Mouse (Mus musculus) c-Kit-negative CD71-positive TER-119-positive erythroid progenitor cells, embryonic 14.5 days (primary cell): Measurements from ENCODE around the gene Slc16a11.
"Not testable (repeated sequence)": the region's sequence is repeated elsewhere in the genome, so short reads cannot be mapped to it uniquely, and the experiment has no call there.

Source experiments
- DNase-seq: peaks from one replicate; pipeline ENCODE4 v3.0.0-alpha.2; 2013; ENCODE audit warnings: low read depth, low spot score

Gene Slc16a11

DNA sequence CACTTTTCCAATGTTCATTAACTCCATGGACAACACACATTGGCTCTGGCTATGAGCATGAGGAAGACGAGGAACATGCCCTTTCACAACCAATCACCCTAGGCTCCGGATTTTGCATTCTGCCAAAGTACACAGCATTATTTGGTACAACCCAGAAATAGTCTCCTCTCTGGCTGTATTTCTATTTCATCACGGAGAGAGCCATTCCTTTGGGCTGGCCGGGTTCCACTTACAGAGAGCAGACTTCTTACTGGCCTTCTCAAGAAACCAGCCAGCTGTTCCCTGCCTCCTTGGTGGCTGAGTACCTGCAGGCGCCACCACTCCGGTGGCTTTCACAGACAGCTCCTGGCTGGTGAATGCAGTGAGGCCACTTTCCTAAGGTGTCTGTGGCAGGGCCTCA, at the start of gene Slc16a11:
TSS of gene Slc16a11 (plus strand) at position 330 of the 400 bp plus-strand sequence.
- DNase-seq: no peak

DNA sequence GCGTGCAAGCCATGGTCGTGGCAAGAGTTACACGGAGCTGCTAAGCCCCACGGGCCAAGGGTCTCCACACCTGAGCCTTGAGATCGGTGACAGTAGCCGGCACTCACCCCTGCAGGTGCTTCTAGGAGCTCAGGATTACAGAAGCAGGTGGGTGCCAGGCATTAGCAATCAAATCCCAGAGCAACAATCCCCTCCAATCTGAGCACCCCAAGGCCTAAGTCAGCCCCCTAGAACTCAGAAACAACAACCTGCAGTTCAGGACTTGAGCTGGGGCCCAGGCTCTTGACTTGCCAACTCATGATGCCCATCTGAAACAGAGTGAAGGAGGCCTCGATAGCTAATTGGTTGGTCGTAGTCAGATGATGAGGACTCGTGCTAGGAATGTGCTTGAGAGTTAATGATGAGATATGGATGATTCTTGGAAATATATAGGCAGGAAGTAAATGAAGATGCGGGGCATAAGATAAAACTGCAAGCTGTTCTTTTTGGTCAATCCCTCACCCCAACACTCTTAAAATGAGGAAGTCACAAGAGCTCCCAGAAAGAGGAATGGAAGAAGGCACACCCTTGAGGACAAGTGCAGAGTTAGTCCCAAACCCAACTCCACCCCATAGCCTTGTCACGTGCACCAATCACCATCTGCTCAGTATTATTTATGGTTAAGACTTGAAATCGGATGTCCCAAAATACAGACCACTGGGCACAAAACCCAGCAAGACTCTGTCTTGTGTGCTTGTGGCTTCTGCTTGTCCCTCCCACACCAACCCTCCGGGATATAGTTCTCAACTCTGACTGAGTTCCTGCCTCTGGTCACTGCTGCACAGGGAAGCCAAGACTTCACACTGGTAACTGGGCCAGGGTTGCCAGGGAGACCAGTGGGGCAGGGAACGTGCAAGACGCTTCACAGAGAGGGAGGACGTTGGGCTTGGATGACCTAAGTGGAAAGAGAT, 46.3 kb upstream of the Slc16a11 start:
- DNase-seq: no peak

DNA sequence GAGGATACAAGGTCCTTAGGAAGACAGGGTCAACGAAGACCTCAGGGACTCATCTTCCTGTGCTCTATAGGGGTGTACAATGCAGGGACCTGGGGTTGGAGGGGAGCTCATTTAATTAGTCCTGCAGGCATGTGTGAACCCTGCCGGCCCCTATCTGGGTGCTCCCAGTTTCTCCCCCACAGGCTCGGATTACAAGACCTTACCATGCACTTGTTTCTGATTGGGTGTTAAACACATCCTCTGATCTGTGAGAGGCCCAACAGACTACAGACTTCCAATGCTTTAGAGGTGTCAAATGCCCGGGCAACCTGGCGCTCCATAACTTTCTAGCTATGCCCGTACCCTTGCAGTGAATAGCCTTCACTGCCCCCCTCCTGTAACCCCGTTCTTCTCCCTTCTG, 44.4 kb upstream of the Slc16a11 start:
- no peak for DNase-seq

DNA sequence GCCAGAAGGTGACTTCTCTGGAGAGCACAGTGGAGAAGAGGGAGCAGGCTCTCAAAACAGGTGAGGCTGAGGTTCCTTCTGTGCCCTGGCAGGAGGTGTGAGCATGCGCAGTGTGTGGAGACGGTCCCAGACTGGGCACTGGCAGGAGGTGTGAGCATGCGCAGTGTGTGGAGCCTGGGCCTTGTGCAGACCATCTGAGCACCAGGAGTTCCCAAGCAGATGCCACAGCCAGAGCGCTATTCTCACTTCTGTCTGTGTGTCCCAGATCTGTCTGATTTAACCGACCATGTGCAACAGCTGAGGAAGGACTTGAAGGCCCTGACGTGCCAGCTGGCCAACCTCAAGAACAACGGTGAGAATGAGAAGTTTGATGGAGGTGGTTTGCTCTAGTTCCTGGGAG, 43.1 kb upstream of the Slc16a11 start:
- DNase-seq: not testable (repeated sequence)

DNA sequence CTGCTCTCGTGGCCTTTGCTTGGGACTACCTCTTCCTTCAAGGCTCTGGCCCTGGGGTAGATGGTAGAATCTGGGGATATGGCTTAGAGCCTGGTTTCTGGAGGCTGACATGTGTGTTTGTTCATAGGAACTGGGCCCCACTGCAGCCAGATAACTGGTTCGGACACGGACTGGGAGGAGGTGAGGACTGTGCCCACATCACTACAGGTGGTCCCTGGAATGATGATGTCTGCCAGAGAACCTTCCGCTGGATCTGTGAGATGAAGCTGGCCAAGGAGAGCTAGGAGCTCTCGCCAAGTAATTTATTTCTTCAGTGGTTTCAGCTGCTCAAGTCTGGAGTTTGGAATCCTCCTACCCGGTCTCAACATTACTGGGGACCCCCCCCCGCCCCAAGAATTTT, 42.3 kb upstream of the Slc16a11 start:
- no peak for DNase-seq

DNA sequence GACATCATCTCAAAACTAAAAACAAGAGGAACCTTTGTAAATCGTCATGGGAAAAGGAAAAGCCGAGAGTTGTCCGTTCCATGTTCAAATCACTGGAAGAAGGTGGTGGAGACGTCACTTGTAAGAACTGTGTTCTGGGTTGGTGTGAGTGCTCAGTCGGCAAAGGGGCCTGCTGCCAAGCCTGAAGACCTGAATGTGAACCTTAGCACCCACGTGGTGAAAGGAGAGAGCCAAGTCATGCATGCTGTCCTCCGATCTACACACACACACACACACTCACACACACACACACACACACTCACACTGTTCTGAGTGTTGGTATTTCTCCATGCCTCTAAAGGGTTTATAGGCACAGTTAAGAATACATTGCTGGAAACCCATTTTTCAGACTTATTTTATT, 41.4 kb upstream of the Slc16a11 start:
- DNase-seq: no peak

DNA sequence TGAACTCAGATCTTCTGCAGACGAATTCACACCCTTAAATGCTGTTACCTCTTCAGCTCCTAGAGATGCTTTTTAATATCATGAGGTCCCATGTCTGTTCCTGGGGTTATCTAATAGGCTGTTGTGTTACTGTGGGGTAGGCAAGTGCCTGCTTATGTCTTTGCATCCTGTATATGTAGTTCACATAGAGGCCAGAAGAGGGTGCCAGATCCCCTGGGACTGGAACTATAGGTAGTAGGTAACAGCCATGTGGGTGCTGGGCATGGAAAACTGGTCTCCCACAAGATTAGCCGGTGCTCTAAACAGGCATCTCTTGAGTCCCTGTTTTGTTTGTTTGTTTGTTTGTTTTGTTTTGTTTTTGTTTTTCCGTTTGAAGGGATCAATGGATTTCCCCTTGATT, 40.7 kb upstream of the Slc16a11 start:
- peak; percentile 40 for DNase-seq

DNA sequence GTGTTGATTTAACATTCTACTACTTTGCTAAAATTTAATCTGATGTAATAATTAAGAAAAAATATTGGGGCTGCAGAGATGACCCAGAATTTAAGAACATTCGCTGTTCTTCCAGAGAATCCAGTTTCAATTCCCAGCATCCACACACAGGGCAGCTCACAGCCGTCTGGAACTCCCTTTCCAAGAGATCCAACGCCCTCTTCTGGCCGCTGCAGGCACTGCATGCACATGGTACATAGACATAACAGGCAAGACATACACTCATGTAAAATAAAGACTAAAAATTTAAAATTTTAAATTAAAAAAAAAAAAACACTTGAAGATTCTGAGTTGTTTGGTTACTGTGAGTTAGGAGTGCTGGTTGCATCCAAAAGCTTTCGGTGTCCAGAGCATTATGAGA, 40.3 kb upstream of the Slc16a11 start:
- no peak for DNase-seq

DNA sequence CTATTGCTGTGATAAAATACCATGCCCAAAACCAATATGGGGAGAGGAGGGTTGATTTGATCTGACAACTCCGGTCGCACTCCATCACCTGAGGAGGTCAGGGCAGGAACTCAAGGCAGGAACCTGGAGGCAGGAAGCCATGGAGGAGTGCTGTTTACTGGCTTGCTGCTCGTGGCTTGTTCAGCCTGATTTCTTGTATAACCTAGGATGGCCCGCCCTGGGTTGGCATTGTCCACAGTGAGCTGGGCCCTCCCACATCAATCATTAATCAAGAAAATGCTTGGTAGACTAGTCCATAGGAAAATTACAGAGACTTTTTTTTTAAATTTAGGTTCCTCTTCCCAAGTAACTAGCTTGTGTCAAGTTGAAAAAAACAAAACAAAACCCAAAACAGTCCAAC, 38.1 kb upstream of the Slc16a11 start:
- DNase-seq: no peak

DNA sequence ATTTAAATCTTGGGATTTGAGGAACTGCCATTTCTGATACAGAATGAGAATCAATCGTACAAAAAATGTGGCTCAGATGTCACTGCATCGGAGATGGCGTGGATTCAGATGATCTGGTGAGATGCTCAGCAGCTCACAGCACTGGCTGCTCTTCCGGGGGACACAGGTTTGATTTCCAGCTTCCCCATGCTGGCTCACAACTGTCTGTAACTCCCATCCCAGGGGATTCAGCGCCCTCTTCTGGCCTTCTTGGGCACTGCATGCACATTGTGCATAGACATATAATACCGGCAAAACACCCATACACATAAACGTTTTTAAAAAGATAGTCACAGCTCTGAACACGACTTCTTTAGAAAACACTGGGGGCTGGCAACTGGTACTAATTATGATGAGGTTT, 34.9 kb upstream of the Slc16a11 start:
- DNase-seq: no peak

DNA sequence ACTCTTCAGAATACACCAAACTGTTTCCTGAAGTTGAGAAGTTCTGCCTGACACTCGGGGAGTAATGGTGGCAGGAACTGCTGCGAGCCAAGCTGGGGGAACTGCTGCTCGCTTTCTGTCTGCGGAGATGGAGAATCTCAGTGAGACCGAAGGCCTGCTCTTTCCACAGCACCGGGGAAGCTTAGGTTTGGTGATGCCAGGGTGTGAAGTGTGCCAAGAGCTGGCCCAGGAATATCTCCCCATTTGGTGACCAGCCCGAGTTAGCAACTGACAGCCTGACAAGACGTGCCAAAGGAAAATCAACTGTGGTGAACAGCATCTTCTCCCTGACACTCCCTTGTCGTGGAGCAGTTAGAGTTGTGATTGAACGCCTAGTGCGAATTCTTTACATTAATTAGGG, 34.2 kb upstream of the Slc16a11 start:
- no peak for DNase-seq

DNA sequence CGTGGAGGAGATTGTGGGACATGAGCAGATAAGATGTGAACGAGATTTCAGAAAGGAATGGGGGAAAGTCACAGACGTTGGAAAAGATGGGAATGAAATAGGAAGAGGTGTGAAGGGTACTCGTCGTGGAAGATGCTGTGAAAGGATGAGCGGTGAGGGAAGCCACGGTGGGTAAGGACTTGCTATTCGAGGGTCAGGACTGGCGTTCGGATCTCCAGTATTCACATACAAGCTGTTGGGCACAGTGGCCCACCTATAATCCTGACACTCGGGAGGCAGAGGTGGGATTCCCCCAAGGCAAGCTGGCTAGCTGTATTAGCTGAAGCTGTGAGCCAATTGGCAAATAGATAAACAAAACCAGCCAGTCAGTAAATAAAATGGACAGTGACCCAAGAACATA, 33.8 kb upstream of the Slc16a11 start:
- no peak for DNase-seq

DNA sequence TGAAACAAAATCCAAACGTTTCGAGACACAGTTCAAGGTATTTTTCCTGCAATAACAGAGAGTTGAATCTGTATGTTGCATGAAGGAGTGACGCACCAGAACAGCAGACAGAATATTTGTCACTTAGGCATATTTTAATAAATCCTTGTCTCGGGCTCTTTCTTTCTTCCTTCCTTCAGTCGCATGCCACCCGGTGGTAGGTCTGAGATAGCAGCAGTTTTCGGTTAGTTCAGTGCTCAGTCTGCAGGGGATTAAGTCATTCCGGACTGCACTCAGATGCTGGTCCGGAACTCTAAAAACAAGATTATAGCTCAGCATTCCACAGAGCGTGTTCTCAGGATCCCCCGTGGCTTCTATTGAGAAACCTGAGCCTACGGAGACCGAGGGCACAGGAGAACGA, 33.2 kb upstream of the Slc16a11 start:
- DNase-seq: no peak

DNA sequence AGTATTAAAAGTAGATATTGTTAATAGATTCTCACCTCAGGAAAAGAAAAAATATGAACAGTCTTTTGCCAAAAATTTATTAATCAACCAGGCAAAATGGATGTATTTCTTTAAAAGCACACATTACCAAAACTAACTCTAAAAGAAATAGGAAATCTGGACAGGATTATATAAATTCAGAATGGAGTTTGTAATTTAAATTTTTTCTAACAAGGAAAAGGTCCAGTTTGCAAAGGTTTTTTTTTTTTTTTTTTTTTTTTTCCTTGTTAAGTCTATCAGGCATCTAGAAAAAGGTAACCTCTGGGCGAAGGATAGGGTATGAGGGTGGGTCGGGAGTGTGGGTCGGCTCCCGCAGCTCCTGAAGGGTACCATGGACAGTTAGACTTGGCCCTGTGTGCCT, 32.1 kb upstream of the Slc16a11 start:
- no peak for DNase-seq

DNA sequence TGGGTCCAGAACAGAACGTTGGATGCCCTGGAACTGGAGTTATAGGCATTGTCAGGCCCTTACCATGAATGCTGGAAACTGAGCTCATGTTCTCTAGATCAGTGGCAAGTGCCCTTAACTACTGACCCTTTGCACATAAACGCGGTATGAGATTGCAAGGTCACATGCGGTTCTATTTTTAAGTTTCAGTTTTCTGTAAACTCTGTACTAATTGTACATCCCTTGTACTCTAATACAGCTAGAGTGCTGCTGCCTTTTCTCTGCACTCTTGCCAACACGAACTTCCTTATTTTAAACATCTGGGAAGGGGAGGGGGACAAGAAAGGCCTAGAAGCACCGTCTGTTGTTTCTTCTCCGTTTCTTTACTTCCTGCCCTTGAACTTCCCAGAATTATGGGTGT, 27.4 kb upstream of the Slc16a11 start:
- no peak for DNase-seq

DNA sequence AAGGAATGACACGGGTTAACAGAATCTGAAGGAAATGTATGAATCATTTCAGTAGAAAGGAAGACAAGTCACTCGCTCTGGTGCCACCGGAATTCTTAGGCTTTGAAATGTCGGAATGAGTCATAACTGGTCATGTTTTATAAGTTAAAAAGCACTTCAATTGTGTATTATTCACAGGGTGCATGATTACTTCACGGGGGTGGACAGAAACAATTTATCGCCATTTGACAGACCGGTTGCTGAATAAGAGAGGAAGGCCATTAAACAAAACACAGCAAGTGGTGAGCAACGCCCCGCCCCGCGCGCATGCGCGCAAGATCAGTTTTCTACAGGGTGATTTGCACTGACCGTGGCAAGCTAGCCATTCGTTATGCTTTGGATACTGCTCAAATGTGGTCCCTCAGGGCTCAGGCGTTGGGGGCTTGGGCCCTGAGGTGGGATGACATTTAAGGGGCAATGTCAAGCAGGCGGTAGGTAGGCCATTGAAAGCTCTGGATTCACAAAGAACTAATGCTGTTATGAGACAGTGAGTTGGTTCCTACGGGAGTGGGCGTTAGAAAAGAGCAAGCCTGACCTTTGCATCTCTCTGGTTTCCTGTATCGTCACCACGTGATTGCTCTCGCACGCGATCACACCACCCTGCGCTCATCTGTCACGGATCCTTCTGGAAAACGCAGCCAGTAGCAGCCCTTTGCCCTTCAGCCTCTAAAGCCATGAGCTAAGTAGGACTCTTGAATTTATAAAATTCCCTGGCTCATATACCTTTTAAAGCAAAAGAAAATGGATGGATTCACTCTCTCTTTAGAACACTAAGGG, 23.0 kb upstream of the Slc16a11 start:
- no peak for DNase-seq

DNA sequence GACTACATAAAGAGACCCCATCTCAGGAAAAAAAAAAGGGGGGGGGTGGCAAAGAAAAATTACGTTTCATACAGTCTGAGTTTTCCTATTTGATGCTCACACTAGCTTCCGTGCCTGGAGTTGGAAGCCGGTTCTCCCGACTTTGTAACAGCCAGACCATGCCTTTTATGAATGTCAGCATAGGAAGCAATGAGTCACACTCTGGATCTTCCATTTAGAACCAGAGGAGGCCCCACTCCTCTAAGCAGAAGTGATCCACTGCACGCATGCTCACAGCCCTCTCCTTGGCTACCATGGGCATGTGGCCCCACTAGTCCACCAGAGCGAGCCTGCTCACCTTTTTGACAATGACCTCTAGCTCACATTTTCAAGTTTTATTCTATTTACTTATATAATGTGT, 21.4 kb upstream of the Slc16a11 start:
- DNase-seq: no peak

DNA sequence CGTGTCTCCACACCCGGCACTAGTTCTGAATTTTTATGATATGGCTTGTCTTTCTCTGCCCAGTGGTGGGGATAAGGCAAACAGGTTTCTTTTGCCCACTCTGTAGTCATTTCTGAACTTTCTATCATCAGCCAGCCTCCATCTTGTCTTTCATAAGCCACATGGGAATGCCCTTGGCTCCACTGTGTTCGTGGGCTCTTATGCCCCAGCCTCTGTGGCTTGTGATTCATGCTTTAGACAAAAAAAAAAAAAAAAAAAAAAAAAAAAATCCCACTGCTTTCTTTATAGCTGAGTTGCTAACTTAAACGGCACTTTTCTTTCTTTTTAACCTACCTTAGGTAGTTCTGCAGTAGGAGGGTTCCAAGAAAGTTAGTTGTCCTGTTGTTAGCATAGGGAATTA, 20.4 kb upstream of the Slc16a11 start:
- DNase-seq: no peak

DNA sequence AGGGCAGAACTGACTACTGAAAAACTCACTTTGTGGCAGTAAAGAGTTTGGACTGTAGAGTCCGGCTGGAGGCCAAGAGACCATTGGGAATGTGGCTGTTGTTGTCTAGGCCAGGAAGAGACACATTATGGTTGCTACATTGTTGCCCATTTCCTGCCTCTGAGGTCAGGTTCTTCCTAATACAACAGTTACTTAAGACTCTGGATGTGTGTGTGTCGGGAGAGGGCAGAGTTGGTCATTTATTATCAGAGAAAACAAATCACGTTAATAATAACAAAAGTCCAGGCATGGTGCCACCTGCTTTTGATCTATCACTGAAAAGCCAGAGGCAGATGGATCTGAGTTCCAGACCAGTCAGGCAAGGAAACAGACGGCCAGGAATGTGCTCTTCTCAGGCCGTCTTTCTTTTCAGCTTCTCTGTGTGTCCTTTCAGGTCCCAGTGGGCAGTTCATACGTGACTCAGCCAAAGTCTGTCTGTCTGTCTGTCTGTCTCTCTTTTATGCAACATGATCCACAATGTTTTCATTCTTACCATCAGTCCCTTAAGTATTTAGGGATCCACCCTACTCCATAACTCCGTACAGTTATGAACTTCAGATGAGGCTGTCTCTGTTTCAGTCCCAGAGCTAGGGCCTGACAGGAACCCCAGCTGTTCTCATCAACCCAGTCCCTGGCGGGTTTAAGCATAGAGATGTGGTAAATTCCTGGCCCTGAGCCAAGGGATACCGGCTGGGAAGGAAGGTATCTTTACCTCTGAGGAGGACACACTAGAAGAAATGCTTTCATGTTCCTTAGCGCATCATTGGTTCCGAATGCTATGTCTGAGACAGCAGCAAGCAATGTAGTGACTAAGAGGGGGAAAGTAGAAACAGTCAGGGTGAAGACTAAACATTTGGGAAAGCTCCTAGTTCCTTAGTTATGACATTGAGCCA, 18.9 kb upstream of the Slc16a11 start:
- no peak for DNase-seq

DNA sequence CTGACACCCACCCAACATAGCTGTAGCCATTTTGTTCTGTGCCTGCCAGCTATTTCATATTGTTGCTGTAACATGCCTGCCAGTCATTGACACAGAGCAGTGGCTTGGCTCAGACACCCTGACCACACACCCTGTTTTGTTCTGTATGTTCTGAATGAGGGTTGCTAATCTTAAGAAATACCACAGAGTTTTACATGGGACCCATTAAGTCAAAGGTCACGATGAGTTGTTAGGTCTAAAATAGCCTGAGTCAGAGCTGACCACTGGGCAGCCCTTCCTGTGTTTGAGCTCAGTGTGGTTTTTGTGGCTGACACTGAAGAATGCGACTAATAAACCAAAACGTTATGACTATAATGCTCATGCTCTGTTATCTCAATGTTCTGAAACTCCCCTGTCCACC, 14.2 kb upstream of the Slc16a11 start:
- no peak for DNase-seq

DNA sequence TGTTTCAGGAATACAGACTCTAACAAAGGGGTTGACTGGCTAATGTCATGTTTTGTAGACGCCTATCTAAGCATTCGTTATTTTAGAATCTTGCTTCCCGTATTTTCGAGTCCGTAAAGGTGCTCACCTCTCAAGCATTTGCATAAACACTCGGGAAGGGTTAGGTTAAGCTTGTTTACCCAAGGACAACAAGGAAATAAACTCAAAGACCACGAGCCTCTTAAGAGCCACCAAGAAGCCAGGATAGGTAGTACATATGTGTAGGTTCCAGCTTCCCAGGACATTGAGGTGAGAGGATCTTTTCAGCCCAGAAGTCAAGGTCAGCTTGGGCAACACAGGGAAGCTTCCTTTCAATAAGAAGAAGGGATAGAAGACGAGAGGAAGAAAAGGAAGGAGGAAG, 13.4 kb upstream of the Slc16a11 start:
- DNase-seq: no peak
